Mouse (Mus musculus): ENCODE data around the gene Syce2.
A peak's percentile ranks its signal among the peaks of the same experiment; 100 is the strongest.

Syce2 gene

DNA sequence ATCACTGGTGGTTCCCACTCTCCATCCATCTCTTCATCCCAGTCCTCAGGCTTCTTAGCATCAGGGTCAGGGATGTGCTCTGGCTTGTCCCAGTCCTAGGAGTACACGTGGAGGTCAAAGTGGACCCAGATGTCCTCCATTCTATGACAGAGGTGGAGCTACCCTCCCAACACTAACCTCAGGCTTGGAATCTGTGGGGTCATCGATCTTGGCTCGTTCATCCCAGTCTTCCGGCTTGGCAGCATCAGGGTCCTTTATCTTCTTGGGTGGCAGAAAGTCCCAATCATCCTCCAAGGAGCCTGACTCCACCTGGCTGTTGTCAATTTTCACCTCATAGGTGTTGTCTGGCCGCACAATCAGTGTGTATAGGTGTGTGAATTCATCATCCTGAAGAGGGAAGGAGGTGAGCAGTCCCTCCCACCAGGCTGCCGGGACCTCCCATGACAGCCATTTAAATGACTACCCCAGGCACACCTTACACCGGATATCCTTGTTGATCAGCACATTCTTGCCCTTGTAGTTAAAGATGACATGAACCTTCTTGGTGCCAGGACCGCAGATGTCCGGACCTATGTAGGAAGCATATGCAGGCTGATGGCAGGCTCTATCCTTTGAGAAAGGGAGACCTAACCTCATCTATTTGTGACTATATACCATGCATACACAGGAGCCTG, 27.4 kb upstream of the Syce2 start:
- no peak for DNase-seq (ENCODE audit: low spot score in 2 of 2)

DNA sequence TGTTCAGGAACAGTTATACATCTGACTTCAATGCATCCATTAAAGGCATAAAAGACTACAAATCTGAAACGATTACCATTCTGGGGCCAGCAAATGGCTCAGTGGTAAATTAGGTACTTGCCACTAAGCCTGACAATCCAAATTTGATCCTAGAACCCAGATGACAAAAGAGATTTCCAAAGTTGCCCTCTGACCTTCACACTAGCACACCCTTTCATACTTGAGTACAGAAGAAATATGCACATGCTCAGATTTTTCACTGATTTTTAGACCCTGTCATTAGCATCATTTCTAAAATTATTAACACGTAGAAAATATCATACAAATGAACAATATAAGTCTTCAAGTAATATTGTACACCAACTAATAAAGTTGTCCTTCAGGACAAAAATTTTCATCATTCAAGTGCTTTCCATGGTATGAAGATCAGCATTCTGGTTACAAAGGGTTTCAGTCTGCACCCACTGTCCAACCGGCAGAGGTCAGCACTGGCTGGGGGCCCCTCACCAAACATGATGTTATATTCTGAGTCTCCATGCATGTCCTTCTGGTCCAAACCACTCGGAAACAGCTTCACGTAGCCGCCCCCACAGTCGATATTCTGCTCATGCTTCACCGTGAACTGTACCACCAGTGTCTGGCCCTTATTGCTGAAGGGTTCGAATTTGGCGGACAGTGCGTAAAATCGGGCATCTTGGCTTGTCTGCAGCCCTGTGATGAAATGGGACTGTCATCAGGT, 26.4 kb upstream of the Syce2 start:
- DNase-seq (ENCODE audit: low spot score in 2 of 2): peak; percentile 45 to 52

DNA sequence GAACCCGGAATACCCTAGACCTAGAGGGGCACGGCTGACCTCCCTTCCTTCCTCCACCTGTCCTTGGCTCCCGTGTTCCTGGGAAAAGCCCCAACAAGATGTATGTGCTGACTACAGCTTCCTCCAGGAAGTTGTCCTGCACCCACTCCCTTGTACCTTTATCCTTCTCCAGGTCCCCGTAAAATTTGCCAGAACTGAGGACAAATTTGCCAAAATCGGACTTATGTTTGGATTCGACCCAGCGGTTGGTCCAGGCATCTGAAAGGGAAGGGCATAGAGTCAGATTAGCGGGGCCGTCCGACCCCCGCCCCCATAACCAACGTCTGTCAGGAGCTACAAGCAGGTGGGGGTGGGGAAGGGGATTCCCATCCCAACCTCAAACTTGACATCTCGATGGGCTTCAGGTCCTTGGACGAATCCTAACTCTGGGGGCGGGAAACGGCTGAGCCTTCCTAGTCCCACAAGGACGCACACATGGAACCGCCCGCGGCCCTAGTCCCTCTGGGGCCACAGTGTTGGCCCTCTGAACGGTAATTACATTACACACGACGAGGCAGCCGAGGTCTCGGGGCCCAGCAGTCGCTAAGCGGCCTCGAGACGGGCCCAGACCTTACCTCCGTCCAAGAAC, 25.7 kb upstream of the Syce2 start:
- no peak for DNase-seq (ENCODE audit: low spot score in 2 of 2)

DNA sequence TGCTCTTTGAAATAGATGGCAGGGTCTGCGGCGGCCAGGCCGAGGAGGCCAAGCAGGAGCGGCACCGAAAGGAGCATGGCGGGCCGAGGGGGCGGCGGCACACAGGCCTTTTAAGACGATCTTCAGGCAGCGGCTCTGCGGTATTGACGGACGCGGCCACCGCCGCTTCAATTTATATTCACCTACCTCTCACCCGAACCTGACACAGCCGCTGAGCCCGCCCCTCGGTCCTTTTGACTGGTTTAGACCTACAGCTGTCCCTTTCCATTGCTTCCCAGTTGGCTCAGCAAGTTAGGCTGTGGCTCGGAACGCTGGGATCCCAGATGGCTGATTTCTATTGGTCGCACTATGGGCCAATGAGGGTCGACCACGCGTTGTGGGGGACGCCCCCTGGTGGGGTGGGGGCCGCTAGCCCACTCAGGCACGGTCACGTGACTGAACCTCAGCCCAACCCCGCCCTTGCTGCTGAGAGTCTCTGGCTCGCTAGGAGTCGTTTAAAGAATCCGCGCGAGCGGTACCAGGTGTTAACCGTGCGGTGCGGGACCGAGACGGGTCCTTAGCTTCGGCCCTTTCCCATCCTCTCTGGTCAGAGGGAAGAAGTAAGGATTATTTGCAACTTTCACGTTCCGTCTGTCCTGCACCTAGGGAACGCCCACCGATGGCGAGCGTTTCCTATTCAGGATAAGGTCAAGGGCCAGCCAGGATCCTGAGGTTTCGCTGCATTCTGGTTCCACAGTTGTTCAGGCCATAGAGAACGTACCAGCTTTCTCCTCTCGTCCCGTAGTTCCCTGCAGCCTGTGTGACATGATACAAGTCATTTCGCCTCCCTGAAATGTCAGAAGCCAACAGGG, 25.0 kb upstream of the Syce2 start, which contains the start of gene Calr:
Gene Calr, minus strand, starts transcription at position 213 of the 851 bp plus-strand sequence.
- peak; percentile 100 for DNase-seq (ENCODE audit: low spot score in 2 of 2)

DNA sequence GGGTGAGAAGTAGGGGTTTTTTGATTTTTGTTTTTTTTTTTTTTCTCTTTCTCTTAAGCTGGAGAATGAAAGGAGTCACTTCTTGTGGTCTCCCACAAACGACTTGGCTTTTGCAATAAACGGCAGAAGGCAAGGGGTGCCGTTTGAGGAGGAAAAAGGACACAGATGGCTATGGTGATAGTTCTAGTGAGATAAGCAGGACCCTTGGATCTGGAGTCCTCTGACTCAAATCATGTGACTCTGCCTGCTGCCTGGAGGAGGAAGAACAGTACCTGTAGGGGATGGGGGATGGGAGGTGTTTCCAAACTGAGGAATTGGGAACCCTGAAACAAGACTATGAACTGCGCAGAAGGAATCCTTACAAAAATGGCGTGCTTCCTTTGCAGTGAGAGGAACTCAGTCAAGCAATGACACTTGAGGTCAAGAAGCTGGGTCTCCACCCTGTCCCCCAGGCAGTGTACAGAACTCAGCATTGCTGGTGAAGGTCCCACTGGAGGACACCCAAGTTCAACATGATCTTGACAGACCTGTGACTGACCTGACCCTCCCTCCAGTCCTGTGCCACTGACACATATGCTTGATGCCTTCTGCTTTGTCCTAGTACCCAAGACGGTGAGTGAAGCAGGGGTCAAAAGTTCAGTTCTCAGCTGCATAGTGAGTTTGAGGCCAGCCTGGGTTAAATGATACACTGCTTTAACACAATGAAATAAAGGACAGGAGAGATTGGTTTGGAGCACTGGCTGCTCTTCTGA, 24.1 kb upstream of the Syce2 start:
- DNase-seq (ENCODE audit: low spot score in 2 of 2): no peak

DNA sequence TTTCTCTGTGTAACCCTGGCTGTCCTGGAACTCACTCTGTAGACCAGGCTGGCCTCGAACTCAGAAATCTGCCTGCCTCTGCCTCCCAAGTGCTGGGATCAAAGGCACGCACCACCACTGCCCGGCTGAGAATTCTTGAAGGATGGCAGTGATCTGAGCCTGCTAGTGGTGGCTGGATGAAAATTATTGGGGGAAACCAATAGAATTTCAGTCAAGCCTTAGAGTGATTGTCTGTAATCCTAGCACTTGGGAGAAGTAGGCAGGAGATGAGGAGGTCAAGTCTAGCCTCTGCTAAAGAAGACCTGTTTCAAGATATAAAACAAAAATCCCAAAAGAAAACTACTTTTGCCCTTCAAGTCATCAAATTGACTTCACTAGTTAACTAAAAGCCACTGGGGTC, 15.5 kb upstream of the Syce2 start:
- no peak for DNase-seq (ENCODE audit: low spot score in 2 of 2)

DNA sequence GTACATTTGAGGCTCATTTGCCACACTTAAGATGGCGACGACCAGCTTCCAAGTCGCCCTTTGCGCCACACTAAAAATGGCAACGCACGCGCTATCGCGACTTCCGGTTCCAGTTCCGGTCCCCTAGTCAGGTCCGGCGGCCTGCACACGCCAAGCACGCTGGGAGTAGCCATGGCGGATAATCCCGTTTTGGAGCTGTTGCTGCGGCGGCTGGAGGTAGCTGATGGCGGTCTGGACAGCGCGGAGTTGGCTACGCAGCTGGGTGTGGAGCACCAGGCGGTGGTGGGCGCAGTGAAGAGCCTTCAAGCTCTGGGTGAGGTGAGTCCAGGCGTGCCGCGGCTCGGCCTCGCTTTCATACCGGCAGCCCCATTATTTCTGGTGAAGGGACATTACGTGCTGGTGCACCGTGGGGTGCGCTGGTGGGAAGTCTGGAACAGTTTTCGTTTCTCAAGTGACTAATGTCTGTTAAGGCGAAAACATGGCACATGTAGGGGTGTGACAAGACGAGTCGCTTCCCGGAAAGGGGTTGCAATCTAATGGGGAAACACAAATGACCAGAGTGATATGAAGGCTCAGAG, 15.0 kb upstream of the Syce2 start, which contains the start of gene Farsa:
Gene Farsa, plus strand, starts transcription at position 126 of the 578 bp plus-strand sequence.
- peak; percentile 88 to 93 for DNase-seq (ENCODE audit: low spot score in 2 of 2)

DNA sequence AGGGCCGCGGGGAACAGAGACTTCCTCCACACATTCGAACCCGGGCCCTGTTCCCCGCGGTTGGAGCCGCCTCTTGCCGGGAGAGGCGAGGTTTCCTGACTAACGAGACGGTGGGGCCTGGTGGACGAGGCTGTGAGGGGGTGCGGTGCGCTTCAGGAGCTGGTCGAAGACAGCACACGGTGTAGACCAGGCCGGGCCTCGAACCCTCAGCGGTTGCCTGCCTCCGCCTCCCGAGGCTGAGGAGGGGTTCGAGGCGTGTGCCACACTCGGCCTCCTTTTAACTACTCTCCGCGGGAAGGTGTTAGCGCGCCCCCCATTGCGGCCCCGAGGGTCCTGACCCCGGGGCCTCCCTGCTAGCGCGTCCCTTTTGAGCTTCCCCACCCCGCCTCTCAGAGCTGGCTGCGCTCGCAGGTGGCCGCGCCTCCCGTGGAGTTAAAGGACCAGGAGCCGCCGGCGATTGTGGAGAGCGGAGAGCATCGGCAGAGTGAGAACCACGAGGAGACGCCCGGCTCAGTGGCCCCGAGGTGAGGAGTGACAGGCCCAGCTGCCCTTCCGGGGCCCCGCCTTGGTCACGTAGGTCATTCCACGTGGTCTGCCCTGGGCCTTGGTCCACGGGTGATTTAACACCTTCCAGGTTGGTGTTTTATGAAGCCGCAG, 526 bp downstream of the Syce2 start:
- peak in 1 of 2 experiments; percentile 34 for DNase-seq (ENCODE audit: low spot score in 2 of 2)

DNA sequence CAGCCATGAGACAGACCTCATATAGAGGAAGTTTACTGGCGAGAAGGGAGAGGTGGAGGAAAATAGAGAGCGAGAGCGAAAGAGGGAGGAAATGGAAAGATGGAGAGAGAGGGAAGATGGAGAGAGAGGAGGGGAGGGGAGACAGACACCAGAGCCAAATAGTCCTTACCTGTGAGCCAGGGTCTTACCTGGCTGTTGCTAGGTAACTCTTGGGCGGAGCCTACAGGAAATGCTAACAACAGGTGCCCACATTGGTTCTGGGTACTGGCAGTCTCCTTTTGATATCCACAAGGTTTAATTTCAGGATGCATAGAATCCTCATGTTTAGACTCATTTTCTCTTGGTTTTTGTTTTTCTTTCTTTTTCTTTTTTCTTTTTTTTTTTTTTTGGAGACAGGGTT, 1.1 kb downstream of the Syce2 start:
- DNase-seq (ENCODE audit: low spot score in 2 of 2): no peak

DNA sequence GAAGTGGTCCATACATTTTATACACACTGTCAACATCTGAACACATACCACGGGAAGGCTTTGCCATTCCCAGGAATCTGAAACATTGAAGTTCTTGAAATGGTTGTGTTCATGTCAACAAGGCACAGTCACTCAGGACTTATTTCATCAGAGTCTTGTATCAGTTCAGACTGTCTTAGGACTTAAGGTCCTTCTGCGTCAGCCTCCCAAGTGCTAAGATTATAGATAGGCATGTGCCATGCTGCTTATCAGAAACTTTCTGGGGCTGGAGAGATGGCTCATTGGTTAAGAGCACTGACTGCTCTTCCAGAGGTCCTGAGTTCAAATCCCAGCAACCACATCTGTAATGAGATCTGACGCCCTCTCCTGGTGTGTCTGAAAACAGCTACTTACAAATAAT, 2.4 kb downstream of the Syce2 start:
- DNase-seq (ENCODE audit: low spot score in 2 of 2): no peak

DNA sequence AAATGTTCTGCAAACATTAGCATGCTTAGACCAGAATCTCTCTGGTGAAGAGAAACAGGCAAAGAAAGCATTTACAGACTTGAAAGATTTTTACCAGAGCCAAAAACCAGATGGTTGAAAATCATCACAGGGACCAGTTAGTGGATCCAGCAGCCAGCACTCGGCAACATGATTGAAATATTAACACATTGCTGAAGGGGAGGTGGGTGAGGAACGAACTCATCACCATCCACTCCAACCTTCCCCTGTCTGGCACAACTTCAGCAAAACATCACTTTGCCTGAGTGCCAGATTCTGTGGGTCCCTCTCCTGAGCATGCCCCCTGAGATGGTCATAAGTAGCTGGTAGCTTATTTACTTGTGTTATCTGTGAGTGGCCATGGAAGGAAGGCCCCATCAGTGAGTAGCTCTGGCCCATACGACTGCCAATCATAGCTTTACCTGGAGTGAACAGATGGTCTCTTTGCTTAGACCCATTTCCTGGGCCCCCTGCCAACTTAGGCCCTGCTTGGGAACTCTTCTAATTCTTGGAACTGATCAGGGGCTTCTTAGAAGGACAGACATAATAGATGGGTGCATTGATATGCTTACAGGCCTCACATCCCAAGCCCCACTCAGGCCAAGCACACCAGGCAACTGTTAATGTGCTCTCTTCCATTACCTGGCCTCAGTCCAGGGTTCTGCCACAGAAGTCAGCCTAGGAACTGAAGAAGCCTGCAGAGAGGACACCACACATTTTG, 5.6 kb downstream of the Syce2 start:
- no peak for DNase-seq (ENCODE audit: low spot score in 2 of 2)

DNA sequence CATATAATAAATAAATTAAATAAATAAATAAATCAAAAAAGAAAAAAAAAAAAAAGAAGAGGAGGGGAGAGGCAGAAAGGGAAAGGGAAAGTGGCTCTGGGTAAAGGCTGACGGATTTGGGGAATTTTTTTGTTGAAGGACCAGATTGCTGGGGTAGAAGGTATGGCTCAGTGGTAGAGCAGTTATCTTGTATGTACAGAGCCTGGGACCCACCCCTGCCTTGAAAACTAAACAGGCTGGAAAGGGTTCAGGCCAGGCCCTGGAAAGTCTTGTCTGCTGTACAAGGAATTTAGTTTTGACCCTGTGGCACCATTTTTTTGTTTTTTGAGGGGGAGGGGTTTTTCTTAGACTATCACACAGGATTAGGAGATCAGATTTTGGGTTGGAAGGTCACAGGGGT, 7.0 kb downstream of the Syce2 start:
- DNase-seq (ENCODE audit: low spot score in 2 of 2): no peak

DNA sequence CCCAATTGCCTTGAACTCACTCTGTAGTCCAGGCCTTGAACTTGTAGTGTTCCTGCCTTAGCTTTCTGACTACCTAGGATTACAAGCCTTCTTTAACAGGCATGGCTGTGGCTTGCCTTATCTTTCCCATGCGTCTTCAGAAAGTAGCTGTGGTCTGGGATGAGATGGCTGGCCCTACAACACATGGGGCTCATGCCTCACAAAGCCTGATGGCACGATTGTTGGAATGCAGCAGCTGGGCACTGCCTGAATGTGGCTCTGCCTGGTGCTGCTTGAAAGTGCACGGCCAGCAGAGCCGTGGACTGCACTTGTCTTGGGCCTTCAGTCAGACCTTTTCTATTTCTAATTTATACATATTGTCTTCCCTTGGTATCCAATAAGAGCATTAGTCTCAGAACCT, 12.8 kb downstream of the Syce2 start:
- DNase-seq (ENCODE audit: low spot score in 2 of 2): no peak

DNA sequence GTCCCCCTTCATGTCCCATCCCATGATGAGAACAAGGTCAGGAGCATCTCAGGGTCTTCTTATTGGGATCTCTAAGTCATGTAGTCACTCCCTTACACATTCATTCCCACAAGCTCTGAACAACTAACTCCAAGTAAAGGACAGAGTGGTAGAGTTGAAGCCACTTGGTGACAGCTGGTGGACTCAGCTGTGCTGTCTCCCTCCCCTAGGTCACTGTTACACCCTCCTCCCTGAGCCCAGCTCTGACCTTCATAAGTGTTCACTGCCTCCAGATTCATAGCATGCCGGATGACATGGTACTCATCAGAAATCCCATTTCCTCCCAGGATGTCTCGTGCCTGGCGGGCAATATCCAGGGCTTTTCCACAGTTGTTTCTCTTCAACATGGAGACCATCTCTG, 16.4 kb downstream of the Syce2 start:
- no peak for DNase-seq (ENCODE audit: low spot score in 2 of 2)

DNA sequence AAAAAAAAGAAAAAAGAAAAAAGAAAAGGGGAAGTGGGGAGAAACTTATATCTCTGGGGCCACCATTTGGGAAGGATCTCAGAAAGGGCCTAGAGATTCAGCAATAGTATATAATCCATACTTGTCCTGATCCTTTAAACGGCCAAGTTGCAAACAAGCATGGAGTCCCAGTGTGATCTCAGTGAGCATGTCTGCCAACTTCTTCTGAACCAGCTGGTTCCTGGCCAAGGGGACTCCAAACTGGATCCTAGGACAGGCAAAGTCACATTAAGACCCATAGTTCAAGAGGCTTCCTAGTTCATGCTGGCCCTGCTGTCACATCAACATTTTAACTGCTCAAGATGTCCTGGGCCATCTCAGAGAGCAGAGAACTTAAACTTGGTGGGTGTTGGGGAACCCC, 17.2 kb downstream of the Syce2 start:
- DNase-seq (ENCODE audit: low spot score in 2 of 2): no peak

DNA sequence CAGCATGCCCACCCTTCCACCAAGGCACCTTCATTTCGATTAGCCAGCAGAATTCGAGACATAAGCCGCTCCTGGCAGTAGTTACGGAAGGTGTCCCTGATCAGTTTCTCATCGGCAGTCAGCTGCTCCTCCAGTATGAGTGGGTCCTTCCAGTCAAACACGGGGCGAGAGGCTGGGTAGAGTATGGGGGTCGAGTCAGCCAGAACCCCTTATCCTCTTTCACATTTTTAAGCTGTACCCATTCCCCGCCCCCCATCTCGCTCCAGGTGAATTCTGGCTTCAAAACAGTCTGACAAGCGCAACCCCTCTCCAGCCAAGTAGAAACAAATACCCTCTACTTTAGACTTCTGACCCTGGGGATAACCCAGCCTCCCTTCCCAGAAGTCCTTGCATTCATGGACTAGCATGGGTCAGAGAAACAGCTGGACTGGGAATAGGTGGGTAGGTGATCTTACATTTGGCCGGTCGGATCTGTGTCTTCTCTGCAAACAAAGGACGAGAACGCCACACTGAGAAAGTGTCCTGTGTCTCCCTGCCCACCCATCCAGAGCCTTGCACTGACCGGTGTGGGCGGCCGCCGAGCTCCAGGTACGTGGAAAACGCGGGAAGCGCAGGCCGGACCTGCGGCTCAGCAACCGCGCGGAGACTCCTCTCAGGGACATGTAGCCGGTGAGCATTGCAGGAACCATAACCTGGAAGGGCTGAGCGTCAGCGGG, 21.2 kb downstream of the Syce2 start:
- DNase-seq (ENCODE audit: low spot score in 2 of 2): no peak

DNA sequence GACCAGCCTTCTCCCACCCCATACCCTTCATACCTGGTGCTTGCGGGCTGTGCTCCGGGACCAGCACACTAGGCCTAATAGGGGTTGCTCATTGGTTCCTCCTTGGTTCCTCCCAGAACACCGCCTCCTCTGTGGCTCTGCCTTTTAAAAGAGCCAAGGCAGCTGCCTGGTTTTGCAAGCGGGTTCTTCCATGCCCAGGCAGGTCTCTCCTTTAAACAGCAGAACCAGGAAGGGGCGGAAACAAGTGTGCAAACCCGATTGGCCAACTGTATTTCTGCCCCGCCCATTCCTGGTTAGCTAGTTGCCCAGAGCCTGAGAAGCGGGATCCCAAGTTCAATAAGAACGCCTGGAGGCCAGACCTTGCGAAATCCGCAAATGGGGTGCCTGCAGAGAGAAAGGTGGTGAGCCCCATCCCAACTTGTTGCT, 21.8 kb downstream of the Syce2 start, which contains the start of gene Gcdh:
Gene Gcdh, minus strand, starts transcription at position 213 of the 426 bp plus-strand sequence.
- peak; percentile 92 to 94 for DNase-seq (ENCODE audit: low spot score in 2 of 2)

DNA sequence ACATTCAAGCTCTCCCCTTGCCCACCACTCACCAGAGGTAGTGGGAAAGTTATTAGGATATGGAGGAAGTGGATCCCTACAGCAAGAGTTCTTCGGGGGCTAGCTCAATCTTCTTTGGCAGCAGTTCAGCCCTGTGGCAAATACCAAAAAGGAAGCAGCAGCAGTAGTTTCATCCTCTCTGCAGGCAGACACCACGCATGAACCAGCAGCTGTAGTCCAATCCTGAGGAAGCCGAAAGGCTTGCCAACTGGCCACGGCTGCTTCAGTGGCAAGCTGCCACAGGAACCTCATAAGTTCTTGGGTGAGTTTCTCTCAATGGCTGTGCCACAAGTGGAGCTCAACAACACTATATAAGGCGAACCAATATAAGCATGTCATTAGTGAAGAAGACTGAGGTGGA, 24.1 kb downstream of the Syce2 start:
- no peak for DNase-seq (ENCODE audit: low spot score in 2 of 2)

DNA sequence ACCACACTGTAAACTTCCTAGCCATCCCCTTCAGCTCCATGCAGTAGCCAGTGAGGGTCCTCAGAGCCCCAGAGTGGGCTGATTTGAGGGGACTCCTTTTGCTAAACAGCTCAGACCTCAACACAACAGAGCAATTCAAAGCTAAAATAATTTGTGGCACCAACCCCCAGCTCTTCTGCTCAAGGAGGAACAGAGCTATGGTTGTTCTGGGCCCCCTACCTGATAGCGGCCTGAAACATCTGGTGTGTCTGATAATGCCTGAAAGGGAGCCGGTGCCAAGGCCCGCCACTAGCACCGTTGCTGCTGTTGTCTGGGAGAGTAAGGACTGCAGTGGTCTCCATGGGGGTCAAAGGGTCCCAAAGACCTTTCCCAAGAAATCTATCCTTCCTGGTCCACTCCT, 29.2 kb downstream of the Syce2 start:
- peak; percentile 55 to 68 for DNase-seq (ENCODE audit: low spot score in 2 of 2)

Measured in spleen, postnatal 36 days (tissue).